Mouse (Mus musculus) midbrain, embryonic 12.5 days (tissue): Measurements from ENCODE around the gene Cdh5. TPM values are rescaled to one million over a fixed set of nuclear protein-coding genes. Genes with fewer than 3 reads are reported as not detected.
A peak's percentile ranks its signal among the peaks of the same experiment; 100 is the strongest.

Experiments used
- ATAC-seq: fragments of 200-750 bp; cut with Nextera tagmentation; 2 replicates; pipeline ENCODE4 v1.8.0; 2017; ENCODE audit warnings: low read depth, moderate TSS enrichment, moderate library complexity; ENCODE audit not compliant: low FRiP score
- H3K27ac ChIP-seq: fragments of 300-500 bp; sonication (generic); replicated peaks from 2 replicates; pipeline ENCODE4 v1.5.1; 2016; ENCODE audit warnings: mild to moderate bottlenecking
- H3K27me3 ChIP-seq: fragments of 300-500 bp; sonication (generic); 2 replicates; pipeline ENCODE4 v1.6.1; 2016; ENCODE audit warnings: mild to moderate bottlenecking
- H3K36me3 ChIP-seq: fragments of 300-500 bp; sonication (generic); 2 replicates; pipeline ENCODE4 v1.6.1; 2016
- H3K4me1 ChIP-seq: fragments of 300-500 bp; sonication (generic); 2 replicates; pipeline ENCODE4 v1.6.1; 2016
- H3K4me2 ChIP-seq: fragments of 300-500 bp; sonication (generic); replicated peaks from 2 replicates; pipeline ENCODE4 v1.6.1; 2016; ENCODE audit warnings: mild to moderate bottlenecking, moderate library complexity
- H3K4me3 ChIP-seq: fragments of 300-500 bp; sonication (generic); 2 replicates; pipeline ENCODE4 v1.5.1; 2016; ENCODE audit warnings: mild to moderate bottlenecking
- H3K9ac ChIP-seq: fragments of 300-500 bp; sonication (generic); replicated peaks from 2 replicates; pipeline ENCODE4 v1.6.1; 2016; ENCODE audit warnings: mild to moderate bottlenecking, moderate library complexity
- H3K9me3 ChIP-seq: fragments of 300-500 bp; sonication (generic); 2 replicates; pipeline ENCODE4 v1.6.1; 2016; ENCODE audit warnings: mild to moderate bottlenecking
- WGBS: fragments of 180-500 bp; shearing (Covaris S2); methylation state at CpG from one replicate; pipeline ENCODE4 v1.1.7; 2016; 5-methylcytosine and 5-hydroxymethylcytosine counted together
- polyA plus RNA-seq: library from polyadenylated mRNA; unstranded; fragments of >200 nt; fragmentation: Nextera tagmentation; extraction: Ambion mirVana; gene quantifications from 2 replicates; pipeline ENCODE4 v1.2.1, GENCODE M21; 2016

Gene Cdh5
- polyA plus RNA-seq, 1 experiment from 2014 or later: 16.5 TPM

GRCm38 (mm10) chr8:104124534-104124933 is 23.1 kb downstream of the Cdh5 start:
- Histone ChIP-seq H3K9ac (no peak overlapping the region), H3K36me3 (no peaks in the 10 kb centered on the region), H3K27me3 (no peaks in the 10 kb centered on the region), H3K27ac (no peak overlapping the region), H3K4me3 (no peak overlapping the region), H3K4me2 (no peak overlapping the region), H3K4me1 (no peaks in the 10 kb centered on the region), H3K9me3 (no peaks in the 10 kb centered on the region)
- ATAC-seq: no peak
- 78% methylated on average over 5 of the region's 5 CpGs for WGBS

DNA sequence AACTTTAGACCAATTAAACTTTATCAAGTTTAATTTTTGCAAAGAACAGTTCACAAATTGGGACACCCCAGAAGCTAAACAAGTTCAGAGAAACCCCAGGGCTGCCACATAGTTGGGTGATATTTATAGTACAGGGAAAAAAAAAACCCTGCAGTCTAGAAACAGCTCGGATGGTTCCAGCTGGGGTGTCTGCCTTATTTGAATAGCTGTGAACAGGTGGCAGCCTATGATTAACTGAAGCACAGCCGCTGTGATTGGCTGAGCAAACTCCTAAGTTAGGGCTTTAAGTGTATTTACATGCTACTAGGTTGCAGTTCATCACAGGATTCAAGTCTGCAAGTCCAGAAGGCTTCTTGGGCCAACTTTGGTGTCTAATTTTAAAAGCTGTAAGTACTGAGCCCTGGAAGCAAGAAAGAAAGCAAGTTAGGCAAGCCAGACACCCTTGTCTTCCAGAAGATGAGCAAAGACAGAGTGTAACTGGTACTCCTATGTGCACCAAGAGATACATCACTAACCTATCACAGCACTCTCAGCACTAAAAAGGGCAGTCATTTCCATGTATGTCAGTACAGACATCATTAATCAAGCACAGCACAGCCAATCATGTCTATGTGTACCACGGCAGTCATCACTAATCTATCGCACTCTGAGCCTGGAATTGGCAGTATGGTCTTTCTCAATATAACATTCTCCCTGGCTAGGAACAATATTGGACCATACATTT is 25.9 kb downstream of the Cdh5 start:
- Histone ChIP-seq H3K4me3 (no peak overlapping the region), H3K27ac (no peak overlapping the region), H3K9me3 (no peaks in the 10 kb centered on the region), H3K9ac (no peak overlapping the region), H3K27me3 (no peaks in the 10 kb centered on the region), H3K4me2 (no peak overlapping the region), H3K4me1 (no peaks in the 10 kb centered on the region), H3K36me3 (no peaks in the 10 kb centered on the region)
- WGBS: 85% methylated on average over 4 of the region's 4 CpGs
- no peak for ATAC-seq

- Histone ChIP-seq H3K27me3 (no peaks in the 10 kb centered on the region), H3K9me3 (no peaks in the 10 kb centered on the region), H3K4me3 (no peak overlapping the region), H3K9ac (no peak overlapping the region), H3K36me3 (no peaks in the 10 kb centered on the region), H3K4me2 (no peak overlapping the region), H3K4me1 (no peaks in the 10 kb centered on the region), H3K27ac (no peak overlapping the region)
- no peak for ATAC-seq
- WGBS: 92% methylated on average over 9 of the region's 9 CpGs
Measured at GRCm38 (mm10) chr8:104130916-104131315, 29.5 kb downstream of the Cdh5 start.

DNA sequence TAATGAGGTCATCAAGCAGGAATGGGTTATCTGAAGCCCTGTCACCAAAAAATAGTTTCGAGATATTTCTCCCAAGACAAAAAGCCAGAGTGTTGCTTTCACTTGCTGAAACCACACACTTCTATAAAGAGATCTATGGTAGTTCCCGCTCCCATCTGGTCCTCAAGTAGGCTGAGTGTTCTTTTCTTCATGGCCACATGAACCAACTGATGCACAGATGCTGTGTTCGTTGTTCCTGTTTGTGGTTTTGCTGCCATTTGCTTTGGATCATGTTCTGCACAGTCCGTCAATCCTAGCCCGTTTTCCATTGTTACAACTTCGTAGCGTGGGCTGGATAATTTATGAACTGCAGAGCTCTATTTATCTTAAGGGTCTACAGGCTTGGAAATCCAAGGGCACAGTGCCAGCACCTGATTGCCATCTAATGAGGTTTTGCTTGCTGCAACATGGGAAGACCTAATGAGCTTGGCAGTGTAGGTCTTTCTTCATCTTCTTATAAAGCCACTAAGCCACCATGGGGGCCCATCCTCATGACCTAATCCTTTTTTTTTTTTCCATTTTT is 30.1 kb downstream of the Cdh5 start:
- WGBS: 90% methylated on average over 7 of the region's 7 CpGs
- no peaks in the 10 kb centered on the region for H3K9me3 ChIP-seq
- ATAC-seq: no peak

DNA sequence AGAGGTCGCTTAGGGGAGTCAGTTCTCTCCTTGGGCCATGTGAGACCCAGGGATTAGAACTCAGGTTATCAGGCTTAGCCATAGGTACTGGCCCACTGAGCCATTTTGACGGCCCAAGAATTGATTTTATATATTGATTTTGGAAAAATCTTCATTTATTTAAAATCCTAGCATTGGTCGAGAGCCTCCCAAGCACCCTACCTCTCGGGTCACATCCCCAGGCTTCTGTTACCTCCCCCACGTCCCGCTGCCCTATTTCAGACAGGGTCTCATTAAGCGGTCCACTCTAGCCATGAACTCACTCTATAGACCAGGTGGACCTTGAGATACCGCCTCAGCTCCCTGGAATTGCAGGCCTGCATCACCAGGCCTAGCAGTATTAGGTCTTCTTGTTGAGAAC is 33.1 kb downstream of the Cdh5 start:
- no peak overlapping the region for H3K27ac ChIP-seq
- H3K4me3 ChIP-seq: no peak overlapping the region

More for the DNA sequence above, 30.1 kb downstream of the Cdh5 start:
- no peaks in the 10 kb centered on the region for H3K27me3 ChIP-seq
- no peak overlapping the region for H3K4me2 ChIP-seq
- no peak overlapping the region for H3K9ac ChIP-seq
- no peaks in the 10 kb centered on the region for H3K4me1 ChIP-seq
- no peak overlapping the region for H3K4me3 ChIP-seq
- H3K36me3 ChIP-seq: no peaks in the 10 kb centered on the region
- no peak overlapping the region for H3K27ac ChIP-seq

GRCm38 (mm10) chr8:104136277-104136676 is 34.9 kb downstream of the Cdh5 start:
- no peak overlapping the region for H3K4me3 ChIP-seq
- H3K4me2 ChIP-seq: no peak overlapping the region
- H3K27ac ChIP-seq: no peak overlapping the region
- no peaks in the 10 kb centered on the region for H3K36me3 ChIP-seq
- WGBS: 90% methylated on average over 3 of the region's 3 CpGs
- H3K27me3 ChIP-seq: no peaks in the 10 kb centered on the region
- H3K9me3 ChIP-seq: no peaks in the 10 kb centered on the region
- no peaks in the 10 kb centered on the region for H3K4me1 ChIP-seq
- no peak for ATAC-seq
- H3K9ac ChIP-seq: no peak overlapping the region

More for the DNA sequence above, 33.1 kb downstream of the Cdh5 start:
- H3K27me3 ChIP-seq: no peaks in the 10 kb centered on the region
- no peak for ATAC-seq
- H3K4me2 ChIP-seq: no peak overlapping the region
- H3K36me3 ChIP-seq: no peaks in the 10 kb centered on the region
- WGBS: 91% methylated on average over 8 of the region's 8 CpGs
- no peaks in the 10 kb centered on the region for H3K9me3 ChIP-seq
- H3K9ac ChIP-seq: no peak overlapping the region
- H3K4me1 ChIP-seq: no peaks in the 10 kb centered on the region

DNA sequence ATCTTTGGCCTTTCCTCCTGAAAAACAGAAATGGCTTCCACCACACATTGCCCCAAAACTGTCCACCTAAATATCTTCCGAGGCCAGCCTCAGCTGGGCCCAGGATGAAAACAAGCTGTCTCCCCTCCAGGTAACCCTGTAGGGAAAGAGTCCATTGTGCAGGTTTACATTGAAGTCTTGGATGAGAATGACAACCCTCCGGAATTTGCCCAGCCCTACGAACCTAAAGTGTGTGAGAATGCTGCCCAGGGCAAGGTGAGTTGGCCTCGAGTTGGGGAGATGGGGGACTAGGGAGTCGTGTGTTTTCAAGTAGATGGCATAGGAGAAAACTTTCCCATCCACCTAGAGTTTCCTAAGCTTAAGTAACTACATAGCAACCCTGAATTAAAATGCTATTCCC is 36.2 kb downstream of the Cdh5 start:
- WGBS: 84% methylated on average over 5 of the region's 5 CpGs
- H3K4me1 ChIP-seq: no peaks in the 10 kb centered on the region
- no peak overlapping the region for H3K9ac ChIP-seq

GRCm38 (mm10) chr8:104140611-104141010 is 39.2 kb downstream of the Cdh5 start:
- no peaks in the 10 kb centered on the region for H3K36me3 ChIP-seq
- no peaks in the 10 kb centered on the region for H3K4me1 ChIP-seq
- no peak overlapping the region for H3K4me3 ChIP-seq
- 91% methylated on average over 13 of the region's 13 CpGs for WGBS
- H3K9ac ChIP-seq: no peak overlapping the region
- H3K27me3 ChIP-seq: no peaks in the 10 kb centered on the region
- H3K4me2 ChIP-seq: no peak overlapping the region
- no peaks in the 10 kb centered on the region for H3K9me3 ChIP-seq
- no peak overlapping the region for H3K27ac ChIP-seq
- no peak for ATAC-seq

More for the DNA sequence above, 36.2 kb downstream of the Cdh5 start:
- no peak overlapping the region for H3K27ac ChIP-seq
- no peak overlapping the region for H3K4me2 ChIP-seq
- ATAC-seq: no peak
- H3K27me3 ChIP-seq: no peaks in the 10 kb centered on the region
- H3K9me3 ChIP-seq: no peaks in the 10 kb centered on the region
- H3K36me3 ChIP-seq: no peaks in the 10 kb centered on the region
- H3K4me3 ChIP-seq: no peak overlapping the region

DNA sequence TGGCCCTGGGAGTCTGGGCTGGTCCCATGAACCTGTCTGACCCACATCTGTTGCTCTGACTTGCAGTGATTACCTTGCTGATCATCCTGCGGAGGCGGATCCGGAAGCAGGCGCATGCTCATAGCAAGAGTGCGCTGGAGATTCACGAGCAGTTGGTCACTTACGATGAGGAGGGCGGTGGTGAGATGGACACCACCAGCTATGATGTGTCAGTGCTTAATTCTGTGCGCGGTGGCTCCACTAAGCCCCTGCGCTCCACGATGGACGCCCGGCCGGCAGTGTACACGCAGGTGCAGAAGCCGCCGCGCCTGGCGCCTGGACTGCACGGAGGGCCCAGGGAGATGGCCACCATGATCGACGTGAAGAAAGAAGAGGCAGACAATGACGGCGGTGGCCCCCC is 41.0 kb downstream of the Cdh5 start:
- Histone ChIP-seq H3K4me1 (no peaks in the 10 kb centered on the region), H3K27me3 (no peaks in the 10 kb centered on the region), H3K9ac (no peak overlapping the region), H3K4me2 (no peak overlapping the region), H3K27ac (no peak overlapping the region), H3K36me3 (no peaks in the 10 kb centered on the region), H3K4me3 (no peak overlapping the region), H3K9me3 (no peaks in the 10 kb centered on the region)
- WGBS: 93% methylated on average over 25 of the region's 25 CpGs
- no peak for ATAC-seq

DNA sequence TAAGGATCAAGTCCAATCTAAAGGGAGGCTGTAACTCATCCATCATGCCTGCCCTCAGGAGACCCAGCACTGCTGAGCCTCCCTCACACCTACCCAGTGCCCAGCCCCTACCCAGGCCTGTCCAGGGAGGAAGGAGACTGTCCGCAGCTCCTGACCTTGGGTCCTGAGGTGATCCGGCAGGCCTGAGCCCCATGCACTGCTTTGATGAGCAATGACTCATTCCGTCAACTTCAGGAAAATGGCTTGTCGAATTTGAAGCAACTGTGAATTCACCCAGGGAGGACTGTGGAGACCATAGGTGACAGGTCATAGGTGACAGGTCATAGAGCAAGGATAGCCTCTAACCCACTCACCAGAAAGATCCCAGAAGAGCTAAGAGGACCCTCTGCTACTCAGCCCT is 42.0 kb downstream of the Cdh5 start:
- Histone ChIP-seq H3K4me3 (no peak overlapping the region), H3K9me3 (no peaks in the 10 kb centered on the region), H3K27me3 (no peaks in the 10 kb centered on the region), H3K9ac (no peak overlapping the region), H3K27ac (no peak overlapping the region), H3K4me1 (no peaks in the 10 kb centered on the region), H3K36me3 (no peaks in the 10 kb centered on the region), H3K4me2 (no peak overlapping the region)
- no peak for ATAC-seq
- 78% methylated on average over 4 of the region's 4 CpGs for WGBS

DNA sequence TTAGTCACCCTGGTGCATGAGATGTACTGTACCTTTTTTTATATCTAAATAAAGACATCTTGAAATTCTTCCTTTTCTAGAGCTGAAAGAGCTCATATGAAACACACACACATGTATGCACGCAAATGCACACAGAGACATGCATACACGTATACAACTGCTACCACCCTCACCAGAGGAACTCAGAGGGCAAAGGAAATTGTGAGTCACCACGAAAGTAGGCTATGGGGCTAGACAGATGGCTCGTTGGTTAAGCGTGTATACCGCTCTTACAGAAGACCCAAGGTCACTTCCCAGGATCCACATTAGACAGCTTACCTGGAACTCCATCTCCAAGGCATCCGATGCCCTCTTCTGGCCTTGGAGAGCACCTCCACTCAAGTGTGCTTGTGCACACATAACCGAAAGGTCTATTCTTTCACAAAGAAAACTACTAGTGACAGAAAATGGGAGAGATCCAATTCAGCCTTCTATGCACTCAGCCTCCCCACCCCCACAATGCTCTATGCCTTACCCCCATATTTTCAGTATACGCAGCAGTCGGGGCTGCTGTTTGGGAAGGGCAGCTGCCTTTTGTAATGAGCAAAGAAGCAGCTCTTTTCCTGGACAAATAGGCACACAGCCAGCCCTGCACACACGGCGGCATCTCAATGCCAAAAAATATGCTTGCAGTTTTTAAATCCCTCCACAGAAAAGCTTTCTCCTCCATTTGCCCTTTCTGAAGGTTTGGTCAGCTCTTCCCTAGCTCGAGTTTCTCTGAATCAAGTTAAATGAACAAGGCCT is 43.2 kb downstream of the Cdh5 start:
- Histone ChIP-seq H3K27me3 (no peaks in the 10 kb centered on the region), H3K4me3 (no peak overlapping the region), H3K27ac (no peak overlapping the region), H3K36me3 (no peaks in the 10 kb centered on the region), H3K9ac (no peak overlapping the region), H3K4me2 (no peak overlapping the region), H3K4me1 (no peaks in the 10 kb centered on the region), H3K9me3 (no peaks in the 10 kb centered on the region)
- WGBS: 88% methylated on average over 13 of the region's 13 CpGs
- no peak for ATAC-seq

- 30% methylated on average over 15 of the region's 15 CpGs for WGBS
Measured at GRCm38 (mm10) chr8:104145981-104146689, 44.7 kb downstream of the Cdh5 start.

More at GRCm38 (mm10) chr8:104145981-104146689, 44.7 kb downstream of the Cdh5 start:
- no peak overlapping the region for H3K4me3 ChIP-seq
- no peak overlapping the region for H3K27ac ChIP-seq
- H3K9ac ChIP-seq: no peak overlapping the region
- H3K27me3 ChIP-seq: no peaks in the 10 kb centered on the region
- ATAC-seq: peak; percentile 82
- no peaks in the 10 kb centered on the region for H3K4me1 ChIP-seq
- H3K36me3 ChIP-seq: no peaks in the 10 kb centered on the region
- no peaks in the 10 kb centered on the region for H3K9me3 ChIP-seq
- H3K4me2 ChIP-seq: no peak overlapping the region
